Mouse (Mus musculus) olfactory bulb, adult 2 months (tissue): ENCODE measurements around the gene Ccdc150. TPM values are rescaled to one million over a fixed set of nuclear protein-coding genes. Genes with fewer than 3 reads are reported as not detected.

Experiments
- H3K27ac ChIP-seq: fragments of 200-500 bp; 2 replicates; pipeline ENCODE4 v1.5.1; 2012; ENCODE audit warnings: low read depth, low read length; ENCODE audit not compliant: insufficient read depth
- H3K4me1 ChIP-seq: fragments of 200-500 bp; 2 replicates; pipeline ENCODE4 v1.6.1; 2012; ENCODE audit warnings: low read length; ENCODE audit not compliant: control insufficient read depth, insufficient read depth
- H3K4me3 ChIP-seq: fragments of 200-500 bp; 2 replicates; pipeline ENCODE4 v1.5.1; 2012; ENCODE audit warnings: mild to moderate bottlenecking, low read depth, low read length, moderate library complexity; ENCODE audit not compliant: insufficient read depth
- CTCF ChIP-seq: fragments of 200-500 bp; IDR thresholded peaks from 2 replicates; pipeline ENCODE4 v1.5.1; 2012; ENCODE audit warnings: low read depth, mild to moderate bottlenecking, low read length, moderate library complexity; ENCODE audit not compliant: insufficient read depth
- POLR2A ChIP-seq: fragments of 200-500 bp; IDR thresholded peaks from 2 replicates; pipeline ENCODE4 v1.6.1; 2012; ENCODE audit warnings: mild to moderate bottlenecking, low read depth, low read length, moderate library complexity; ENCODE audit not compliant: insufficient read depth
- WGBS: fragments of 180-500 bp; shearing (Covaris S2); methylation state at CpG from one replicate; pipeline ENCODE4 v1.1.7; 2018; 5-methylcytosine and 5-hydroxymethylcytosine counted together
- polyA plus RNA-seq: library from polyadenylated mRNA; stranded (reverse); fragments of >200 nt; gene quantifications from 2 replicates; pipeline ENCODE4 v1.2.4, GENCODE M21; 2012; ENCODE audit warnings: low replicate concordance; ENCODE audit not compliant: missing spikeins, insufficient read depth, insufficient read length

The Ccdc150 gene
- polyA plus RNA-seq, 1 experiment = not detected

- no peak overlapping the region for H3K27ac ChIP-seq
- WGBS = 49% methylated on average over 4 of the region's 4 CpGs
- no peak overlapping the region for H3K4me3 ChIP-seq
- TF ChIP-seq CTCF (no peak), POLR2A (no peak)
- H3K4me1 ChIP-seq = no peaks in the 10 kb centered on the region
Measured at GRCm38 (mm10) chr1:54332988-54333387, 82.5 kb downstream of the Ccdc150 start.

GRCm38 (mm10) chr1:54354786-54355185 lies 104.3 kb downstream of the Ccdc150 start:
- no peaks in the 10 kb centered on the region for H3K4me1 ChIP-seq
- H3K27ac ChIP-seq = no peak overlapping the region
- no peak overlapping the region for H3K4me3 ChIP-seq
- TF ChIP-seq CTCF = no peak
- TF ChIP-seq POLR2A = no peak
- WGBS = 91% methylated on average over 4 of the region's 4 CpGs

DNA sequence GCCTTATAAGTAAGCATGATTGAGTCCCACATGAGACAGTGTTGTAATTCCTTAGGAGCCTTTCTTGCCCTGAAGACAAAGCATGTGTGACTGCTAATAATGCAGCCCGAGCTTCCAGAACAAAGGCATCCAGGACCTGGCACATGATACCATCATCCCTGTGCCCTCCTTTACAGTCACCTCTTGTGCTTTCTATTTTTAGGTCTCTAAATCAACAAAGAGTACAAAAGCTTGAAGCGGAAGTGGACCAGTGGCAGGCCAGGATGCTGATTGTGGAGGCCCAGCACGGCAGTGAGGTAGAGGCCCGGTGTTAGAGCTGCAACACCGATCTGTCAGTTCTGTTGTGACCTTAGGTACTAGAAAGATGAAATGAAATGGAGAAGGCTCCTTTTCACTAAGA lies 105.0 kb downstream of the Ccdc150 start:
- no peak for TF ChIP-seq POLR2A
- TF ChIP-seq CTCF = no peak
- 69% methylated on average over 5 of the region's 5 CpGs for WGBS
- H3K4me3 ChIP-seq = no peak overlapping the region
- no peak overlapping the region for H3K27ac ChIP-seq
- H3K4me1 ChIP-seq = no peaks in the 10 kb centered on the region

DNA sequence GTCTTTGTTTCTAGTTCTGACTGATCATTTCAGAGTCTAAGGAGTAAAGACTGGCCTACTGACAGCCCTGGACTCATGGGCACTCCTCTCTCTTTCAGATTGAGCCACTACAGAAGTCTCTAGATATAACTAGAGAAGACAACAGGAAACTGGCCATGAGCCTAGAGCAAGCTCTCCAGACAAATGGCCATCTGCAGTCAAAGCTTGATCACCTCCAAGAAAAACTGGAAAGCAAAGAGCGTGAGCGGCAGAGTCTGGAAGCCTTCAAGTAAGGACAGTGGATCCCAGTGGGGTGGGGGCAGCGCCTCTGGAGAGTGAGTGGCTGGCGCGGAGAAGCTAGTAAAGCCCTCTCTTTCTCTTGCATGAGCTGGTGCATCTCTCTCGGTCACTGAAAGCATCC lies 106.1 kb downstream of the Ccdc150 start:
- 85% methylated on average over 6 of the region's 6 CpGs for WGBS
- H3K27ac ChIP-seq = no peak overlapping the region
- H3K4me3 ChIP-seq = no peak overlapping the region
- TF ChIP-seq CTCF (no peak), POLR2A (no peak)
- H3K4me1 ChIP-seq = no peaks in the 10 kb centered on the region

DNA sequence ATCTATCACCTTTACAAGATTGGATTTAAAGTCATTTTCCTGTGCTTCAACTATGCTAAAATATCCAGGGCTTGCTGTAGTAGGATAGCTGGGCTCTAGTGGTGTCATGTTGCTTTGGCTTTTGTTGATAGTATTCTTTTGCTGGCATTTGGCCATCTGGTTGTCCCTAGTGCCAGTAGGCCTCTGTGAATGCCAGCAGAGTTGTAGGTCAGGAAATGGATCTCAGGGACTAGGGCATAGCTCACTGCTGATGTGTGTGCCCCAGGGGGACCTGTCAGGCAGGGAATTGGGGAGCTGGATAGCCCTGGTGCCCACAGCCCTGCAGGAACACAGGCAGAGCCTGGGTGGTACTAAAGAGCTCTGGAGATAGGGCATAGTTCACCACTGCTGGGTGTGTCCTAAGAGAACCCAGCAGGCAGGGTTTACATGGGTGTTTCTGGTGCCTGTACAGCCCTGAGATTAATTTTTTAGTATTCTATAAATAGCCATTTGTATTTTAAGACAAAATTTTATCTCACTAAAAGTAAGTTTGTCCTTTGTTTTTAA lies 127.1 kb downstream of the Ccdc150 start:
- TF ChIP-seq POLR2A (no peak), CTCF (no peak)

GRCm38 (mm10) chr1:54380978-54381914 lies 130.8 kb downstream of the Ccdc150 start:
- H3K4me3 ChIP-seq = no peak overlapping the region
- no peak for TF ChIP-seq POLR2A
- no peak for TF ChIP-seq CTCF
- WGBS = 83% methylated on average over 9 of the region's 9 CpGs
- no peaks in the 10 kb centered on the region for H3K4me1 ChIP-seq
- no peak overlapping the region for H3K27ac ChIP-seq

More for the DNA sequence above, 127.1 kb downstream of the Ccdc150 start:
- no peaks in the 10 kb centered on the region for H3K4me1 ChIP-seq
- no peak overlapping the region for H3K4me3 ChIP-seq
- H3K27ac ChIP-seq = no peak overlapping the region

GRCm38 (mm10) chr1:54384221-54384620 lies 133.7 kb downstream of the Ccdc150 start:
- no peak for TF ChIP-seq CTCF
- TF ChIP-seq POLR2A = no peak
- no peaks in the 10 kb centered on the region for H3K4me1 ChIP-seq
- 53% methylated on average over 1 of the region's 1 CpGs for WGBS
- no peak overlapping the region for H3K27ac ChIP-seq
- H3K4me3 ChIP-seq = no peak overlapping the region

- Histone ChIP-seq H3K27ac (no peak overlapping the region), H3K4me1 (no peaks in the 10 kb centered on the region), H3K4me3 (no peak overlapping the region)
- TF ChIP-seq POLR2A (no peak), CTCF (no peak)
Measured at GRCm38 (mm10) chr1:54402736-54403135, 152.3 kb downstream of the Ccdc150 start.

Other genes starting within 250 kb of the Ccdc150 start
- not detected in 2 replicates for gene Hecw2, start 55.5 kb upstream of the Ccdc150 start, polyA plus RNA-seq
- gene Gtf3c3, start 188.3 kb downstream of the Ccdc150 start, polyA plus RNA-seq = not detected in 2 replicates